Mouse (Mus musculus) megakaryocyte, embryonic 14.5 days (primary cell): ENCODE data around the gene Mybph.

Experiments used
- FLI1 ChIP-seq: IDR thresholded peaks from 2 replicates; pipeline ENCODE4 v1.6.1; 2012; ENCODE audit warnings: low read length, inconsistent platforms, mixed read lengths
- GATA1 ChIP-seq: IDR thresholded peaks from 3 replicates; pipeline ENCODE4 v1.6.1; 2012; ENCODE audit warnings: mixed read lengths, low read length, inconsistent platforms, borderline replicate concordance

DNA sequence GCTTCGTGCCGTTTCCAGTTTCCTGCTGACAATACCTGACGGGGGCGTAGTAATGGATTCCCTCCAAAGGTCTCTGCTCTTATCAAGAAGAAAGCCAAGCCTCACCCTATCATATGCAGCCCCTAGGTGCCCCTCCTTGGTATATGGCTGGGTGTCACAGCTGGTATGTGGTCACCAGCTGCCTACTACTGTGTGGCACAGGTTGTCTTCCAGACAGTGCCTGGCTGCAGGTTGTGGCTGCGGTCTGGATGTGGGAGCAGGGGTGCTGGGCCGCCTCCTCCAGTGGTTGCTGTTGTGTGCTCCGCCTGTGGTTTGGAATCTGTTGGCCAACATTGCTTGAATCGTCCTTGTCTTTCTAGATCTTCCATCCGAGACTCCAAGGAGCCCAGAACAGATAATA, 42.5 kb upstream of the Mybph start:
- TF ChIP-seq GATA1 (no peak), FLI1 (no peak)
